Mouse (Mus musculus): Measurements from ENCODE around the gene Olfr1449.
"Not testable (repeated sequence)": the region's sequence is repeated elsewhere in the genome, so short reads cannot be mapped to it uniquely, and the experiment has no call there.

The Olfr1449 gene

DNA sequence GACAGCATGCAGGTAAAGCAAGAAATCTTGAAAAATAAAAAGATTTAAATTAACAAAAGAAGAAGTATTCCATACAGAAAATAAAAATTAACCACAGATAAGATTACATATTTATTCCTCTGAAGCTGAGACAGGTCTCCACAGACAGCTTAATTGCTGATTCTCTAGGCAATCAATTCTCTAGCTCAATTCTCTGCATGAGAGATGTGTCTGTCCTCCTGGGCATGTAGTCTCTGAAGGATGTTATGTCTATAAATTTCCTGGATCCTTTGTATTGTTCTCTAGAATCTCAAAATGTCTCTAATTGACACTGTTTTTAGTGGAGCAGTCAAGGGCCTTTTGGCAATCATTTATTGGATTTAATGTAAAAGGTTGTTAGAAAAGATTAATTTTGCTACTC, at the start of gene Olfr1449:
Gene Olfr1449 (plus strand): TSS at position 301 of the 400 bp plus-strand sequence.
- DNase-seq (ENCODE audit: extremely low spot score, low spot score): no peak

DNA sequence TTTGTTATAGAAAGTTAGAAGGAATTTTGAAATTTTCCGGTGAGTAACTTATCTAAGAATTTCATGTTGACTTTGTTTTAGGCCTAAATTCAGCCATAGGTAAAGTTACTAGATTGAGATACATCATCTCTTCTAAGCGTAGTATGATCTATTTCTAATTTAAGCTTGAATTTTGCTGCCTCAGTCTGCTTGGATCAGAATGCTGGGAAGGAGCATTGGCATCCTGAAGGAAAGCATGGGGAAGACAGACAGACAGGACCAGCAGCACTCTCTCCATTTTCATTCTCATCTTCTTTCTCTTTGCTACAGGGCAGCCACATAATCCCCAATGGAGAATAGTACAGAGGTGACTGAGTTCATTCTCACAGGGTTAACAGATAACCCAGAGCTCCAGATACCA, 47.1 kb upstream of the Olfr1449 start, which contains the start of gene Olfr1445:
Gene Olfr1445 (plus strand): TSS at position 301 of the 400 bp plus-strand sequence.
- no peak for DNase-seq (ENCODE audit: extremely low spot score, low spot score)

DNA sequence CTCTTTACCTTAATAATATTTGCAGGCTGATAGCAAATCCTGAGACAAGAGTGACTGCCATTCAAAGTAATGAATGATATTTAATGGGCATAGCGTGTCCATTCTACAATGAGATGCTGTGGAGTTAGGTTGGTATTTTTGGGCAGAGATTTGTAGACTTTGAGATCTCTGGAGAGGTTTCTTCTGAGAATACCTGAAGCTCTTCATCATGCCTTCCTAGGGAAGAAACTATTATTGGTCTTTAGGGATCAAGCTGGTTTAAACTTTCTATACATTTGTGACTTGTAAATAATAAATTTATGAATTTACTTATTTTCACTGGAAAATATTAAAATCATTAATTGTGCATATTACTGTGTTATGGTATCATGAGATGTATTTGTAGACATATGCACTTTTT, 37.2 kb upstream of the Olfr1449 start, which contains the start of gene Olfr1446:
Gene Olfr1446 (minus strand): TSS at position 101 of the 400 bp plus-strand sequence.
- no peak for DNase-seq (ENCODE audit: extremely low spot score, low spot score)

- DNase-seq (ENCODE audit: extremely low spot score, low spot score): no peak
Observed at GRCm38 (mm10) chr19:12903643-12904042, 27.0 kb upstream of the Olfr1449 start, which contains the start of gene Olfr1447. Gene Olfr1447, minus strand, starts transcription at chr19:12903743.

DNA sequence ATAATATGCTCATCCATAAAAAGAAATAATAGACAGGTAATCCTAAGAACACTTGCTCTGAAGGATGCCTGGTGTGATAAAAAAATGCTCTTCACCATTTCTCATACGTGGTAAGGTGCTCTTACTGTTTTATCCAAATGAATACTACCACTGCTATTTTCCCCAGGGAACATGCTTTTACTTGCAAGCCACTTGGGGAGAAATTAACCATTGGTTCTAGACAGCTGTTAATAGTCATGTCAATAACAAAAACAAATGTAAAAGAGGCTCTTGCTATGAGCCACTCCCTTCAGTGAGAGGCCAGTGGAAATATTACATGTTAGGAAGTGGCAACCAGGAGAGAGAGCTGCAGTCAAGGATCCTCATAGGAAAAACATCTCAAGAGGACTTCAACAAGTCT, 6.3 kb upstream of the Olfr1449 start, which contains the start of gene Olfr1448:
Gene Olfr1448 (minus strand): TSS at position 101 of the 400 bp plus-strand sequence.
- no peak for DNase-seq (ENCODE audit: extremely low spot score, low spot score)

DNA sequence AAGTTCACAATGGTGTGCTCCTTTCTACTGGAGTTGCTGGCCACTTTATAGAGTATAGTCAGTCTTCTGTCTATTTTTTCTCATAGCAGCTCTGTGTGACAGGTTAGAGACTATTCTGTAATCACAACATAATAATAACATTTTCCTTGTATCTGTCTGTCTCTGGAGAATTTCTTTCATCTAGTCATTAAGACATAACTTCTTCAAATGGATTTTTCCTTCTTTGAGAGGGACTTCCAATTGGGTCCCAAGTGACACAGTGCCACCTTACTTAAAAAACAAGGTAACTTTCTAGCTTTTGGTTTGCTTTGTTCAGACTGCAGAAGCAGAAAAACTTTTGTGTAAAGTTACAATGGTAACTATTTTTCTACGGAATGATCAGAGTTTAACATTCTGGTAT, 19.3 kb downstream of the Olfr1449 start, which contains the start of gene Olfr1450:
Gene Olfr1450 (plus strand): TSS at position 301 of the 400 bp plus-strand sequence.
- DNase-seq (ENCODE audit: extremely low spot score, low spot score): no peak

DNA sequence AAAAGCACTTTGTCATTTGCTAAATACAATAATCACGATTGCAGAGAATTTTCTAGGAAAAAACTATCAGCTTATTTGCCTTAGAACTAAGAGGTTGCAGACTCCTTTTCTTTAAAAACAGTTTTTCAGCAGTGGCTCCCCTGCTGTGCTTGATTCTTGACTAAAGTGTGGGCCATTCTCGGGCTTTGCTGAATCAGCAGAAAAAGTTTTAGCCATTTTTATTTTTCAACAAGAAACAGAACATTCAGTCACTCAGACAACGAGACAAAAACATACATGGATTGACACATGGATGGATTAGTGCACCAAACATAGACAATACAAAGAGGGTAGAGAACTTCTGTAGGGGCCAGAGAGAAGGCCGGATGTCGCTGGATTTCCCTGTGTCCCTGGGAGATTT, 39.4 kb downstream of the Olfr1449 start:
- DNase-seq (ENCODE audit: extremely low spot score, low spot score): not testable (repeated sequence)
